Mouse (Mus musculus) kidney, embryonic 15.5 days (tissue): ENCODE results near the gene Otoa. TPM values are rescaled to one million over a fixed set of nuclear protein-coding genes. Genes with fewer than 3 reads are reported as not detected.

Experiments used
- ATAC-seq: fragments of 200-750 bp; cut with Nextera tagmentation; replicated peaks from 2 replicates; pipeline ENCODE4 v1.8.0; 2017; ENCODE audit warnings: moderate TSS enrichment; ENCODE audit not compliant: low FRiP score
- H3K27ac ChIP-seq: fragments of 300-500 bp; sonication (generic); 2 replicates; pipeline ENCODE4 v1.5.1; 2015; ENCODE audit warnings: mild to moderate bottlenecking, inconsistent platforms
- H3K27me3 ChIP-seq: fragments of 300-500 bp; sonication (generic); 2 replicates; pipeline ENCODE4 v1.6.1; 2015; ENCODE audit warnings: inconsistent platforms
- H3K36me3 ChIP-seq: fragments of 300-500 bp; sonication (generic); 2 replicates; pipeline ENCODE4 v1.6.1; 2015; ENCODE audit warnings: inconsistent platforms
- H3K4me1 ChIP-seq: fragments of 300-500 bp; sonication (generic); 2 replicates; pipeline ENCODE4 v1.6.1; 2015; ENCODE audit warnings: inconsistent platforms
- H3K4me2 ChIP-seq: fragments of 300-500 bp; sonication (generic); 2 replicates; pipeline ENCODE4 v1.6.1; 2015; ENCODE audit warnings: moderate library complexity, mild to moderate bottlenecking, inconsistent platforms
- H3K4me3 ChIP-seq: fragments of 300-500 bp; sonication (generic); replicated peaks from 2 replicates; pipeline ENCODE4 v1.5.1; 2015; ENCODE audit warnings: mild to moderate bottlenecking, inconsistent platforms
- H3K9ac ChIP-seq: fragments of 300-500 bp; sonication (generic); 2 replicates; pipeline ENCODE4 v1.6.1; 2015; ENCODE audit warnings: mild to moderate bottlenecking, inconsistent platforms
- H3K9me3 ChIP-seq: fragments of 300-500 bp; sonication (generic); replicated peaks from 2 replicates; pipeline ENCODE4 v1.6.1; 2016; ENCODE audit warnings: inconsistent platforms
- WGBS: fragments of 180-500 bp; shearing (Covaris S2); methylation state at CpG from one replicate; pipeline ENCODE4 v1.1.7; 2015; ENCODE audit warnings: mixed read lengths; 5-methylcytosine and 5-hydroxymethylcytosine counted together
- polyA plus RNA-seq: library from polyadenylated mRNA; unstranded; fragments of >200 nt; fragmentation: Nextera tagmentation; extraction: Ambion mirVana; gene quantifications from 2 replicates; pipeline ENCODE4 v1.2.1, GENCODE M21; 2015

The Otoa gene
- polyA plus RNA-seq: 0.09 and 0.13 TPM in 2 replicates

DNA sequence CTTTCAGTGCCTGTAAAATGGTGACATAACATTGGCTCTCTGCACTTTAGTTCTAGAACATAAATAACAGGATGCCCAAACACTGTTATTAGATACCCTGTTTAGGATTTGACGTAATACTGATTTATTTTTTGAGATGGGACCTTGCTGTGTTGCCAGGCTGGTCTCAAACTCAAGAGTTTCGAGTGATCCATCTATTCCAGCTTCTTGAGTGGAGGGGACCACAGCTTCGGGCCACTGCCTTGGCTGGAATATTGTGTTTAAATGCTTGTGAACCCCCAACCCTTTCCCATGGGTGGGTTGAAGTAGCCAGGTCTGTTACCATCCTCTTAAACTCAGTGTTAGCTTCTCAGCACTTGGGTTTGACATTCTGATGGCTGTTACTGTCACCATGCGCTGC lies at the start of gene Otoa:
Gene Otoa, plus strand, starts transcription at position 301 of the 400 bp plus-strand sequence.
- H3K4me3 ChIP-seq: no peak within 1 kb of the TSS
- no peaks in the 10 kb centered on the region; the same call in 1 of the 2 replicates for H3K4me1 ChIP-seq
- H3K9ac ChIP-seq: no peak within 1 kb of the TSS
- 89% methylated on average over 4 of the region's 4 CpGs for WGBS
- H3K27ac ChIP-seq: no peak within 1 kb of the TSS
- H3K4me2 ChIP-seq: no peak within 1 kb of the TSS
- no peaks in the 10 kb centered on the region for H3K27me3 ChIP-seq
- no peaks in the 10 kb centered on the region for H3K9me3 ChIP-seq
- H3K36me3 ChIP-seq: peaks cover 24% of the 10 kb centered on the region
- no peak for ATAC-seq

DNA sequence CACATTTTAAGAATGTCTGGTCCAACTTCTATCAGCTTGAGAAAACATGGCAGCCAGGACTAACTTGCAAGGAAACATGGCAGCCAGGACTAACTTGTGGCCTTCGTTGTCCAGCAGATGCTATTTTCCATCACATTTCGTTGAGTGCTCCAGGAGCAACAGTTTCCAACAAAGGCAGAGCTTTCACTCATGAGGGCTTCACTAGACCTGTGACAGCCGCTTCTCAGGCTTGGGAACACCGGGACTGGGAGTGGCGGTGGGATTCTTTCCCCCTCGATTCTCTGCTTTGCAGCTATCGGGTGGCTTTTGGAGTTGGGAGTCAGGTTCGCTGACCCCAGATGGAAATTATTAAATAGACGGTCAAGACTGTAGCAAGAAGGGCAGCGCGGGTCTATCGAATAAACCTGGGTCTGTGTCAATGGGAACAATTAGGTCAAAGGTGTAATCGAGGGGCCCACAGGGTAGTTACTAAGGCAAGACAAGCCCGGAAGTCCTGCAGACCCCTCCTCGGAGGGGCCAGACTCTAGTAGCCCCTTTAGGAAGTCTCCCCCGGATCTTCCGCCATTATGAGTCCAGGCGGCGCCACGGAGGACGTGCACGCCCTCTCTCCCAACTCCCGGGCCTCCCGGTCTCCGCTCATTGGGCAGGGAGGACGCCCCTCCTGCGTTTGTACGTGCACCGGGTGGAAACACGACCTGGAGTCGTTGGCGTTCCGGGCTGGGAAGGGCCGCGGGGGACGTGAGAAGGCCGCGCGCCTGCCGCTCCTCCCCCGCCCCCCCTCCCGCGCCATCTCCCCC lies 47.4 kb upstream of the Otoa start, which contains the start of gene Mettl9:
Gene Mettl9, plus strand, starts transcription at position 590 of the 797 bp plus-strand sequence.
- Histone ChIP-seq H3K4me3 (peak within 1 kb of the TSS; percentile 81), H3K9me3 (no peaks in the 10 kb centered on the region), H3K4me2 (peak within 1 kb of the TSS; percentile 78), H3K36me3 (no peaks in the 10 kb centered on the region), H3K4me1 (peaks cover 26% of the 10 kb centered on the region), H3K9ac (peak within 1 kb of the TSS; percentile 96), H3K27me3 (peaks cover 16% of the 10 kb centered on the region; the same call in 1 of the 2 replicates), H3K27ac (peak within 1 kb of the TSS; percentile 96)
- peak; percentile 97 for ATAC-seq
- WGBS: 3% methylated on average over 39 of the region's 43 CpGs

GRCm38 (mm10) chr7:121034701-121035141 lies 46.7 kb upstream of the Otoa start:
- Histone ChIP-seq H3K36me3 (no peaks in the 10 kb centered on the region), H3K4me1 (peaks cover 28% of the 10 kb centered on the region), H3K27ac (peak overlapping the region; percentile 96), H3K9ac (peak overlapping the region; percentile 96), H3K9me3 (no peaks in the 10 kb centered on the region), H3K4me2 (peak overlapping the region; percentile 78), H3K4me3 (peak overlapping the region; percentile 81), H3K27me3 (peaks cover 16% of the 10 kb centered on the region; the same call in 1 of the 2 replicates)
- WGBS: 0% methylated on average over 42 of the region's 63 CpGs
- peak; percentile 88 for ATAC-seq

DNA sequence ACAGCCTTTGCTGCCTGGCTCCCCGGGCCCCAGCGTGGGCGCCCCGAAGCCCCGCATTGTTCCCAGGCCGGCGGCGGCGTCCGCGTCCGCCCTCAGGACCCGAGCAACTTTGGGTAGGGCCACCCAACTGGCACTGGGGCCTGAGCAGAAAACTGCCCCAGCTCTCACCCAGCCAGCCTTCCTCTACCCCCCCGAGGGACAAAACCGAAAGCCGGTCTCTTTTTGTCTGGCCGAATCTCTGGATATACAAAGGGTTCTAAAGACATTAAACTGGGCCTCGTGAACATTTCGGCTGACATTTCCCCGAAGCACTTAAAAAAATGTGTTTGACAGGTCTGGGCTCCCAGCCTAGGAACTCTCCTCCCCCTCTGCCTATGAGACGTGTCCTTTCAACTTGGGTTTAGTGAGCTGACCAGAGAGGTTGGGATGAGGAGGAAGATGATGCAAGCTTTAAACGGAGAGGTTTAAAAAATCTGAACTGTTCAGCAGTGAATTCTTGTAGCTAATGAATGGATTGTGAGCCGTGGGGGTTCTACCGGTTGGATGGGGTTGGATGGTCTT lies 46.2 kb upstream of the Otoa start:
- WGBS: under 1% methylated on average over 22 of the region's 24 CpGs
- Histone ChIP-seq H3K27ac (peak overlapping the region; percentile 96), H3K27me3 (peaks cover 16% of the 10 kb centered on the region; the same call in 1 of the 2 replicates), H3K9me3 (no peaks in the 10 kb centered on the region), H3K4me1 (peaks cover 32% of the 10 kb centered on the region), H3K9ac (peak overlapping the region; percentile 96), H3K4me3 (peak overlapping the region; percentile 81), H3K36me3 (no peaks in the 10 kb centered on the region), H3K4me2 (peak overlapping the region; percentile 78)
- ATAC-seq: peak; percentile 49

DNA sequence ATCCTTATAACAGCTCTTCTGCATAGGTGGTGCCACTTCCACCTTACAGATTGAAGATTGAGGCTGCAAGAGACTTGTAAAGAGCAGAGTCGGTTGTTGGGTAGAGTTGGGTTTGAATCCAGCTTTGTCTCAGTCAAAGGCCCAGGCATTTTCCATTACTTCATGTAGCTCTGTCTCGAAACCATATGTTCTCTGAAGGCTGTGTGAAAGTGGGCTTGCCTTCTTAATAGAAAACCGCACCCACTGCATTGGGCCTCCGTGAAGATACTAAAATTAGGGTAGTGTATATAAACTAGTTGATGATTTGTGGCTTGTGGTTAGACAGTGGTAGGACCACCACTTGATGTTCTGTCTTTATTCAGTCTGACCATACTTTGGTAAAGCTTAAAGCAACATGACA lies 40.9 kb upstream of the Otoa start:
- Histone ChIP-seq H3K4me3 (no peak overlapping the region), H3K9me3 (no peaks in the 10 kb centered on the region), H3K9ac (no peak overlapping the region), H3K4me1 (peaks cover 47% of the 10 kb centered on the region), H3K27me3 (no peaks in the 10 kb centered on the region), H3K27ac (no peak overlapping the region), H3K4me2 (no peak overlapping the region), H3K36me3 (no peaks in the 10 kb centered on the region)
- WGBS: 95% methylated on average over 4 of the region's 4 CpGs
- no peak for ATAC-seq

DNA sequence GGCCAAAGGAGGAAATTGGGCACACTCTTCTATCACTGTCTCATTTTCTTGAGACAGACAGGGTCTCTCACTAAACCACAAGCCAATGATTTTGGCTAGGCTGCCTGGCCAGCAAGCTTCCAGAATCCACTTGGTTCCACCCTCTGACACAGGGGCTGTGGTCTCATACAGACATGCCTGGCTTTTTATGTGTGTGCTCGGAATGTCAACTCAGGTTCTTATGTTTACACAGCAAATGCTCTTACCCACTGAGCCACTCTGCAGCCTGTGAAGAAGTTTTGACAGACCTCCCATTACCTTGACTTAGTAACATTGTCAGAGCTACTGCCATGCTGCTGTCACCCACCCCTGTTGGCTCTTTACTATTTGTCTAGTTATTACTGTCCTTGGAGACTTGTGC lies 39.5 kb upstream of the Otoa start:
- 66% methylated on average over 1 of the region's 1 CpGs for WGBS
- peaks cover 48% of the 10 kb centered on the region for H3K4me1 ChIP-seq
- H3K36me3 ChIP-seq: no peaks in the 10 kb centered on the region
- no peak overlapping the region for H3K4me2 ChIP-seq
- H3K9ac ChIP-seq: no peak overlapping the region
- H3K27ac ChIP-seq: no peak overlapping the region
- H3K27me3 ChIP-seq: no peaks in the 10 kb centered on the region
- no peak overlapping the region for H3K4me3 ChIP-seq
- ATAC-seq: no peak
- no peaks in the 10 kb centered on the region for H3K9me3 ChIP-seq

GRCm38 (mm10) chr7:121043004-121043403 lies 38.4 kb upstream of the Otoa start:
- Histone ChIP-seq H3K36me3 (peaks cover 3% of the 10 kb centered on the region; the same call in 1 of the 2 replicates), H3K27ac (no peak overlapping the region), H3K9me3 (no peaks in the 10 kb centered on the region), H3K4me1 (peaks cover 40% of the 10 kb centered on the region), H3K4me3 (no peak overlapping the region), H3K27me3 (no peaks in the 10 kb centered on the region), H3K4me2 (no peak overlapping the region), H3K9ac (no peak overlapping the region)
- no peak for ATAC-seq
- WGBS: 95% methylated on average over 3 of the region's 3 CpGs

DNA sequence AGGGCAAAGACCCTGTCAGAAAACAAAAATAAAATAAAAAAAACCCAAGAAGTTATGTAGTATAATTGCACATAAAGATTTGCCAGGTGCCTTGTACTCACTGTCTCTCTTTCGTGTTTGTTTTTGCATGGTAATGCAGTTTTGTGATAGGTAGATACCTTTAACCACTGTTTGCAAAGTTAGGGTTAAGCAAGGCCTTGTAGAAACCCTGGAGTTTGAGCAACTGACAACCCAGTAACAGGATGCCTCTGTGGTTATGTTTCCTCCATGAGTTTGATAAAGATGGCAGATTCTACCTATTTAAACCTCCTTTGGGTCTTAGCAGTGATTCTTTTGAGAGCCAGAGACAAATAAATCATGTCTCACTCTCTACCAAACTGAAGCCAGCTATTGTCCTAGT lies 37.9 kb upstream of the Otoa start:
- 97% methylated on average over 1 of the region's 1 CpGs for WGBS
- Histone ChIP-seq H3K36me3 (peaks cover 8% of the 10 kb centered on the region; the same call in 1 of the 2 replicates), H3K27me3 (no peaks in the 10 kb centered on the region), H3K4me3 (no peak overlapping the region), H3K4me1 (peaks cover 37% of the 10 kb centered on the region), H3K9me3 (no peaks in the 10 kb centered on the region), H3K27ac (no peak overlapping the region), H3K4me2 (no peak overlapping the region), H3K9ac (no peak overlapping the region)
- no peak for ATAC-seq

DNA sequence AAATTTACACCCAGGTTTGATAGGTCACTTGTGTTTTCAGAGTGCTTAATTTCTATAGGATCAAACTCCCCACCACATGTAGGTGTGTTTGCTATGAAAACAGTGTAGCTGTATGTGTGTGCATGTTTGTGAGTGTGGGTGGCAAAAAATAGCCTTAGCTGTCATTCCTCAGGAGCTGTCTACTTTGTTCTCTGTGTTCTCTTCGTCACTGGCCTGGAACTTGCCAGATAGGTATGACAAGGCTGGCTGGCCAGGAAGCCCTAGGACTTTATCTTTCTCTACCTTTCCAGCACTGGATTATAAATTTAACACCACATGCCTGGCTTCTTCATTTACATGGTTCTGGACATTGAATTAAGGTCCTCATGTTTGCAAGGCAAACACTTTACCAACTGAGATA lies 37.2 kb upstream of the Otoa start:
- Histone ChIP-seq H3K4me3 (no peak overlapping the region), H3K4me2 (no peak overlapping the region), H3K27me3 (no peaks in the 10 kb centered on the region), H3K4me1 (peaks cover 37% of the 10 kb centered on the region), H3K9me3 (no peaks in the 10 kb centered on the region), H3K9ac (no peak overlapping the region), H3K36me3 (peaks cover 14% of the 10 kb centered on the region; the same call in 1 of the 2 replicates), H3K27ac (no peak overlapping the region)
- ATAC-seq: no peak
- 53% methylated on average over 1 of the region's 1 CpGs for WGBS

- Histone ChIP-seq H3K36me3 (peaks cover 28% of the 10 kb centered on the region; the same call in 1 of the 2 replicates), H3K4me2 (no peak overlapping the region), H3K4me3 (no peak overlapping the region), H3K27ac (peak overlapping the region; percentile 45; the same call in 1 of the 2 replicates), H3K9ac (no peak overlapping the region), H3K27me3 (no peaks in the 10 kb centered on the region), H3K4me1 (peaks cover 25% of the 10 kb centered on the region), H3K9me3 (no peaks in the 10 kb centered on the region)
- WGBS: 50% methylated on average over 6 of the region's 6 CpGs
- ATAC-seq: peak; percentile 69
Observed at GRCm38 (mm10) chr7:121045671-121046453, 35.6 kb upstream of the Otoa start.

GRCm38 (mm10) chr7:121047624-121048023 lies 33.8 kb upstream of the Otoa start:
- Histone ChIP-seq H3K27me3 (no peaks in the 10 kb centered on the region), H3K4me2 (no peak overlapping the region), H3K4me1 (peaks cover 27% of the 10 kb centered on the region), H3K36me3 (peaks cover 43% of the 10 kb centered on the region), H3K4me3 (no peak overlapping the region), H3K9me3 (no peaks in the 10 kb centered on the region), H3K27ac (no peak overlapping the region), H3K9ac (no peak overlapping the region)
- WGBS: 95% methylated on average over 2 of the region's 2 CpGs
- no peak for ATAC-seq
